Mouse (Mus musculus) layer of hippocampus, adult 11-12 months (tissue): Measurements from ENCODE around the gene Elavl1.
"Not testable (repeated sequence)": the region's sequence is repeated elsewhere in the genome, so short reads cannot be mapped to it uniquely, and the experiment has no call there.

Experiments
- DNase-seq: peaks from one replicate; pipeline ENCODE4 v3.0.0; 2022; ENCODE audit warnings: low spot score

Elavl1 gene

DNA sequence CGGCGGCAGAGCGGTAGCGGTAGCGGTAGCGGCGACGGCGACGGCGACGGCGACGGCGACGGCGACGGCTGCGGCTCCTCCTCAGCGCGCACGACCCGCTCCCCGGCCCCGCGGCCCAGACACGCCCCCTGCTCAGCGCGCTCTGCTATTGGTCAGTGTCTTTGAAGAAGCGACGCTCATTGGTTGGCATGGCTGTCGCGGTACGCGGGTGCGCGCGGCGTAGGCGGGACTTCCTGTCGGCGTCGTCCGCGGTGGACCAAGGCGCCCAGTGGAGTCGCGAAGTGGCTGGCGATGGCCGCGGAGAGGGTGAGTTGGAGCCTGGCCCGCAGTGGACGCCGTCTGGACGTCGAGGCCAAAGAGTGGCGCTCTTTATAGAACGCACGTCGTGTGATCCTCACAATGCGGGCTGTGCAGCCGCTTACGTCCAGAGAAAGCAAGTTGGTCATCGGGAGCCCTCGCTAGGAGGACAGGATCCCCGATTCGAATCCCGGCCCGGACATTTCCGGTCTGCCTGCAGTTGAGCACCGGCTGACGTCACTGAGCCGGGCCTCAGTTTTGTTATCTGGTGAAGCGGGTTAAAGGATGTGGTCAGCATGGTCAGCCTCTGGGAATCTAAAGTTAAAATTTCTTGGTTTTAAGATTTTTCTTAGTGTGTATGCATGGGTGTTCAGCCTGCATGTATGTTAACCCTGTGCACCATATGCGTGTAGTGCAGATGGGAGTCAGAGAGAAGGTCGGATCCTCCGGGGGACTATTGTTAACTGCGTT lies at the start of gene Elavl1, which contains the start of gene Ccl25:
Elavl1 (minus strand) TSS at position 431 of the 768 bp plus-strand sequence.
Ccl25 (plus strand) TSS at position 228 of the 768 bp plus-strand sequence.
- peak; percentile 99 for DNase-seq

DNA sequence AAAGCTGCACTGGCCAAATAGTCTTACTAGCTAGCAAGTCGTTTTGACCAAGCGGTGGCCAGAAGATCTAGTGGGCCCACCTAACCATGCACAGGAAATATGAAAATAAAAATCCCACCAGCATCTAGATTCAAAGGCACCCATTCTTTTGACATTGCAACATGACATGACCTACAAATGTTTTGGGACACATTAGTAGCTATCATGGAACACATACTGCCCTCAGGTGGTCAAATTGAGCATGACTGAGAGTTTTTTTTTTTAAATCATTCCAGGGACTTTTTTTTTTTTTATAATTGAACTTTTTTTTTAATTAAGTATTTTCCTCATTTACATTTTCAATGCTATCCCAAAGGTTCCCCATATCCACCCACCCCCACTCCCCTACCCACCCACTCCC lies 47.4 kb upstream of the Elavl1 start:
- no peak for DNase-seq

DNA sequence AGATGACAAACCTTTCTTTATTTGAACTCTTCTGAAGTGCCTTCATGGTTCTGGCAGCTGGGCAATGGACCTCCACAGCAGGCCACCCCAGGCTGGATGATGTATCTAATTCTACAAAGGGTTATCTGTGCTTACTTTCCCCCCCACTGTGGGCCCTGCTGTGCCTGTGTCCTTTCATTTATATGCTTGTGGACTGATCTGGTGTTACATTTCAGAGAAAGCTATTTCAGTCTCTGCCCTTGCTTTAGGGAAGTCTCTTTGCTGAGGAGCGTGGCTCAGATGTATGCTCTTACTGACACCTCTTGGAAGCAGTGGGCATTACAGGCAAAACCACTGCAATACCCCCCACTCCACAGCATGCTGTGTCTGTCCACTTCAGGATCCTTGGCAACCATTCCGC lies 44.9 kb upstream of the Elavl1 start:
- peak; percentile 27 for DNase-seq

DNA sequence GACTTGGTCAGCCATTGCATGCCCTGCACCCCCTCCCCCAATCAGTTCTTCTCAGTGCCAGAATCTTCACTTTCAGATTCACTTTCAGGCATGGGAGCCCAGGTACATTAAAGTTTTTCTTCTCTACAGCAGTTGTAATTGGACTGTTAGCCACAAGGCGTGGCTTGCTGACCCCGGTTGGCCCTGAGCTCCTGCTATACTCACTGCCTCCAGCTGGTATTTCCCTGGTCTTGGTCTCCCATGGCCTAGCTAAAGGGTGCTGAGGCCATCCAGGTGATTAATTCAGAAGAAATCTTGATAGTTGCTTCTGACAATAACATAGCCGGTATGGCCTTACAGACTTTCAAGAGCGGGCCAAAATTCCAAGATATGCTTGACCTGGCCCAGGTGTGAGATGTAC lies 43.3 kb upstream of the Elavl1 start:
- DNase-seq: no peak

DNA sequence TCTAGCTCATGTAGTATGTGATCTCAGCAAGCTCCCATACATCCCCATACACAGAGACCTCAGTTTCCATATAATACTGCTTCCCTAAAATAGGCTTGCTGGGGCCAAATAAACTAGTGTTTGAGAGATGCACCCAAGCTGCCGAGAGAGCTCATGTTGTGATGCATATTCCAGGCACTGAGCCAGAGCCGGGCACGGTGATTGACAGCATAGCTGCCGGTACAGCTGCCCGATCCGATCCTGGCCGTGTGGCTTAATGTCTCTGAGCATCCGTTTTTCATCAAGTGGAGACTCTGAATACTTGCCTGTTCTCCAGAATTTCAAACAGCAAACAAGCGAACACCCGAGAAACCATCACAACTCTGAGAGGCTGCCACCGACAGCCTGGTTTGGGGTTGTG lies 42.6 kb upstream of the Elavl1 start:
- peak; percentile 63 for DNase-seq

DNA sequence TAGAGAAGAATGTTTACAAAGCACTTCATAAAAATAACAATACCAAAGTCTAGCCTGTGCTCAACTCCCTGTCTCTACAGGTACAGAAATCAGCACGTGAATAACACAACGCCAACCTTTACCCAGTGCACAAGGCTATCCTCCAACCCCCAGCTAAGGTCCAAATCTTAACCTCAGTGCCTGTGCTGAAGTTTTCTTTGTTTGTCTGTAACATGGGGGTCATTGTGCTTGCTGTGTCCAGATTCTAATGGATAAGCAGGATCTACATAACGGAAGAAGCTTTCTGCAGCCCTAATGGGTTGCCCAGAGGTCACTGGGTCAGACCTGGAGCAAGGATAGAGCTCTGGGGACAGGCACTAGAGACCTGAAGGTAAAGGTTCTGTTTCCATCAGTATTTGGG lies 41.0 kb upstream of the Elavl1 start:
- no peak for DNase-seq

DNA sequence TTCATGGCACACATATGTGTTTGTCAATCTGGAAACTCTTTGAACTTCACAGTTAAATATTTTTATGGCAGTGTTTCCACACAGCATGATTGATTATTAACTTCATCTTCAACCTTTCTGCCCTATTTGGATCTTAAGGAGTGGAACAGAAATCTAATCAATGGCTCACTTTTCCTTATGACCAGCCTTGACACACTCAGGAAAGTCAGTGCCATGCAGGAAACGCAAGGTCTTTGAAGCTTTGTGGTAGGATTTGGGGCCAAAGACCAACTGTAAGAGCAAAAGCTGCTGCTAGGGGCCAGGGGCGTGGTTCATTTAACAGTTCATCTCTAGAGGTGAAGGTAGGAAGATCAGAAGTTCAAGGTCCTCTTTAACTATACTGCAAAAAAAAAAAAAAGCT lies 35.7 kb upstream of the Elavl1 start:
- no peak for DNase-seq

DNA sequence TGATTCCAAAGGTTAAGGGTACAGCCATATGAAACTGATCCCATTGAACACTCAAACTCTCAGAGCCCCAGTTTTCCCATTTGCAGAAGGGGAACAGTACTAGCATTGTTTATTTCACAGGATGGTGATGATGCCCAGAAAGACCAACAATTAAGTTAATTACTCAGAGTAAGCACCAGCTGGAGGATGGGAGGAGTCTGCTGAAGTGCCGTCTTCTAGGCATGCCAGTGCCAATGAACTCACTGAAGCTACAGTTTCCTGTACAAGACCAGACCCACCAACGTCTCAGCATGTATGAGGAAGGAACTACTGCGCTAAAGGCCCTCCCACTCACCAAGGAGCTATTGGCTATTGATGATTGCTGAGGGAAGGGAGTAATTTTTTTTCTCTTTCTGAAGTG lies 34.1 kb upstream of the Elavl1 start:
- no peak for DNase-seq

DNA sequence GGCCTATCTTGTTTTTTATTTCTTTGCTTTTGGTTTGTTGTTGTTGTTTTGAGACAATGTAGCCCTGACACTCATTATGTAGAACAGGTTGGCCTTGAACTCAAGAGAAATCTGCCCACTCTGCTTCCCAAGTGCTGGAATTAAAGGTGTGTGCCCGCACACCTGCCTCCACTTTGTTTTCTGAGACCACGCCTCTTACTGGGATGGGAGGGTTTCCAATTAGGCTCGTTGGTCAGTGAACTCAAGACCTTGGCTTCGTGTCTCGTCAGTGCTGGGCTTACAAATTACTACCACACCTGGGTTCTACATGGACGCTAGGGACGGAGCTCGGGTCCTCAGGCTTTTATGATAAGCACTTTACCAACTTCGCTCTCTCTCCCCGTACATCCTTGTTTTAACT lies 30.2 kb upstream of the Elavl1 start:
- no peak for DNase-seq

DNA sequence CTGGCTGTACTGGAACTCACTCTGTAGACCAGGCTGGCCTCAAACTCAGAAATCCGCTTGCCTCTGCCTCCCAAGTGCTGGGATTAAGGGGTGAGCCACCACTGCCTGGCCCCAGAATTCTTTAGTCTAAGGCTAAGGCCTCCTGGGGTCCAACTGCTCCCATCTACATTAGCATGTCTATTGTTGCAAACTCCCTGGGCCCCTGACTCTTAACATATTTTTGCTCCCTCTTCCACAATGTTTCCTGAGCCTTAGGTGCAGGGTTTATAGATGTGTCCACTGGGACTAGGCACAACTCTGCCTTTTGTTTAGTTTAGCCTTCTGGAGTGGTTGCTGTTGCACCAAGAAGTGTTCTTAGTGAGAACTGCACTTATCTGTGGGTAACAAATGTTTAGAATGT lies 29.3 kb upstream of the Elavl1 start:
- DNase-seq: no peak

DNA sequence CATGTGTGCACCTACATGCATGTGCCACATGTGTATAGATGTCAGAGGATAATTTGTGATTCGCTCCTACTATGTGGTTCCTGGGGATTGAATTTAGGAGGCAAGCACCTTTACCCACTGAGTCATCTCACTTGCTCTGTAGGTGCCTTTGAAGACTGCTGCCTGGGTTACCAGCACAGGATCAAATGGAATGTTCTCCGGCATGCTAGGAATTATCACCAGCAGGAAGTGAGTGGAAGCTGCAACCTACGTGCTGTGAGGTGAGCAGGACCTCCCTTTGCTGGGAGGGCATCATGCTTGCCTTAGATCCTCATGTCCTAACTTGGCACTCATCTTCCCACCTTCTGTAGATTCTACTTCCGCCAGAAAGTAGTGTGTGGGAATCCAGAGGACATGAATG lies 28.5 kb upstream of the Elavl1 start:
- DNase-seq: no peak

DNA sequence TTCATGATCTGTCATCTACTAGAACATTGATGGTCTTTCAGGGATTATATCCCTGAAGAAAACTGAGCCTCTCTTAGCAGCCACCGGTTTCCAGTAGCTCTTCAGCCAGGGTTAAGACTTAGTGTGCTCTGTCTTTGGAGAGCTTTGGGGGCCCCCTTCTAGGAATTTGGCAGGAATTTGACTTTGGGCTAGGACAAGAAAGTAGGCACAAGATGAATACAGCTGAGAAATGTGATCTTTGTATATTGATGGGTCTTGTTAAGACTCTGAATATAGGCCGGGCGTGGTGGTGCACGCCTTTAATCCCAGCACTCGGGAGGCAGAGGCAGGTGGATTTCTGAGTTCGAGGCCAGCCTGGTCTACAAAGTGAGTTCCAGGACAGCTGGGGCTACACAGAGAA lies 27.3 kb upstream of the Elavl1 start:
- DNase-seq: not testable (repeated sequence)

DNA sequence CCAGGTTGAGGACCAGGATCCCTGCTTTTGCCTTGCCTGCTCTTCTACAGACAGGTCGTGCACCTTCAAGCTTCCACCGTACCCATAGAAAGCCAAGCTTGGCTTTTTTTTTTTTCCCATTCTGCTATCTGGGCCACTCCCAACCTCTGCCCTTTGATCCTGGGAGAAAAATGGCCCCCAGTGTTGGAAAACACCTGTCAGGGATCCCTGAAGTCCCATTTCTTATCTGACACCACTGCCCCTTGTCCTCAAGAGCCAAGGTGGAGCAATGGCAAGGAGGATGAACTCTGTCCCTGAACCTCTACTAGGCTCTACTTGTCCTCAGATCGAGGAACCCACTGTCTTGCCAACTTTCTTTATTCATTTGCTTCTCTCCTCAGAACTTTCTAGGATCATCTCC lies 25.4 kb upstream of the Elavl1 start:
- no peak for DNase-seq

DNA sequence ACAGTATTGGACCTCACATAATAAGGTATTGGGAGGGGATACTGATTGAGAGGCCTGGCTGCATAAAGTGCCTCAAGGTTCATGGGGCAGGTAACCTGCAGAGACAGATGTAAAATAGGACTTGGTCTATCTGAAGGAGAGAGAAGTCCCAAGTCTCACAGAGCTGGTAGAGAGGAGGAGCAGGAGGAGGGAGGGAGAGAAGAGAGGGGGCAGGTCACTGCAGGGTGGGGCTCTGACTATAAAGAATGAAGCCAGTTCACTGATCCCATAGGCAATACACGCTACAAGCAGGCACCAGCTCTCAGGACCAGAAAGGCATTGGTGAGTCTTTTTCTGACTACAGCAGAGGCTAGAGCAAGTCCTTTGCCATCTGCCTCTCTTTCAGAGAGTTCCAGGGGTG lies 24.1 kb upstream of the Elavl1 start:
- no peak for DNase-seq

DNA sequence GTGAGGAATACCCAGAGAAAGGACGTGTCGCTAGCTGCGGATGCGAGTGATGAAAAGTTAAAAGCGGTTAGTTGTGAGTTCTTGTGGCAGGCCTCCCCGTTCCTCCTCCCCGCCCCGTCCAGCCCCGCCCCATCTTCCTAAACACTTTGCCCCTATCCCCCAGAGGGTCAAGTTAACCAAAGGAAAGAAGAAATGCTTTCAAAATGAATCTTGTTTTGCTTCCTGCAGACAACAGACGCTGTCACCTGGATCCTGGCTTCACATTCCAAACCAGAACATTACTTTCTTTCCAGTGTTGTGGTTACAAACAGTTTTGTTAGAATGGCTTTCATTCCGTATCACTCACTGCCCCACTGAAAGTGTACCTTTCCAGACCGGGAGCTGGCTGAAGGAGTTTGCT lies 23.1 kb upstream of the Elavl1 start:
- DNase-seq: no peak

DNA sequence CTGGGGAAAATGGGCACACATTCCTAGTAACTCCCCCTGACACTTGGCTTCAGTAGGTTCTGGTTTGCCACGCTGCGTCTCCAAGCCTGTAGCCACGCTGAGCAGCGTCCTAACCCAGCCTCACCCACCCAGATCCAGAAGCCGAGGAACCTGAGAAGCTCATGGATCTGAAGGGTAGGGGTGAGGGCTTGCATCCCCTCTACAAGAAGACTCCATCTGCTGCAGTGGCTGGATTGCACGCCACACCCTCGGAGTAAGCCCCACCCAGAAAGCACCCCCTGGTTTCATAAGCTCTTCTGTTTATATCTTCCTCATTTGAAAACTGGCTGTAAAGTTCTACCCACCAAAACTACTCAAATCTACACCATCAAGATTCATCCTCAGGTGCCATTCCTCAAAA lies 22.4 kb upstream of the Elavl1 start:
- no peak for DNase-seq

DNA sequence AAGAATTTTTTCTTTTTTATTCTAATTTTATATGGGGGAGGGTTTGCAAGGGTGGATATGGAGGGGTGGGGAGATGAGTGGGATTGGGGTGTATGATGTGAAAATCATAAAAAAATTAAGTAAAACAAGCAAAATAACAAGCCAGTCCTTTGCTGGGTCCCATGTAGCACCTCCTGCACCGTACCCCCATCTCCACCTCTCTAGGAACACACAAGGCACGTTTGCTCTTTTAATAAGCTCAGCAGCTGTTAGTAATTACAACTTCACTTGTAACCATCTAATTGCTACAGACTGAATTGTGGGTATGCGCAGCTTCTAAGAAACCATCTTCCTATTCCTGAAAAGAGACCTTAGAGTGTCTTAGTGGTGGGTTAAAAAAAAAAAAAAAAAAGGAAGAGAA lies 15.0 kb upstream of the Elavl1 start:
- no peak for DNase-seq

DNA sequence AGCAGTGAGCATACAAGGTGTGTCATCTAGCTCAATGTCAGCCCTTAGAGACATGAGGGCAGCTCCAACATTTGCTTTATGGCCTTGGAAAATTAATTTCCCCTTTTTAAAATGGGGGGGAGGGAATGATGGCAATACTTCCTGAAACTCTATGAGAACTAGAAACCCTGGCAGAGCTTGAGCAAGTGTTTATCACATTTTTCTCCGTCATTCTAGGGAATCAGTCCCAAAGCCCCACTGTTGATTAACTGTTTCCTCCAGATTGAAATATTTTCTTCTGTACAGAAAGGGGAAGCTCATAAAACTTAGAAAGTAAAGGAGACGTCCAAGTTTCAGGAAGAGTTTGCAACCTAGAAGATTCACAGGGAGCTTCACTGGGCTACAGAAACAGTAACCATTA lies 10.5 kb upstream of the Elavl1 start:
- DNase-seq: no peak

DNA sequence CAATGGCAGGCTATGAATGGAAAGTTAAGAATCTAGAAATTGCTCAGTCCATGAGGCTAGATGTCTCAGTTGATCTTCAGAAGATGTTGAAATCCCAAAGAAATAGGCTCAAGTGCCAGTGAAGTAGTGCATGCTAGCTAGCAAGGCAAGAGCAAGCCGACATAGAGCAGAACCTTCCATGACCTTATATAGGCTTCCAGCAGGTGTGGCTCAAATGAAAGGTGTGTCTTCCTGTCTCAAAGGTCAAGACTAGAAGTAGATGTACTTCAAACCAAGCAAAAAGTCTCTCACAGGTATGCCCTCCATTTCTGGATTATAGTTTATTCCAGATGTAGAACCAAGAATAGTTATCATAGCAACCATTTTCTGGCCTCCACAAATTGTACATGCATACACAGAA lies 8.8 kb upstream of the Elavl1 start:
- no peak for DNase-seq

DNA sequence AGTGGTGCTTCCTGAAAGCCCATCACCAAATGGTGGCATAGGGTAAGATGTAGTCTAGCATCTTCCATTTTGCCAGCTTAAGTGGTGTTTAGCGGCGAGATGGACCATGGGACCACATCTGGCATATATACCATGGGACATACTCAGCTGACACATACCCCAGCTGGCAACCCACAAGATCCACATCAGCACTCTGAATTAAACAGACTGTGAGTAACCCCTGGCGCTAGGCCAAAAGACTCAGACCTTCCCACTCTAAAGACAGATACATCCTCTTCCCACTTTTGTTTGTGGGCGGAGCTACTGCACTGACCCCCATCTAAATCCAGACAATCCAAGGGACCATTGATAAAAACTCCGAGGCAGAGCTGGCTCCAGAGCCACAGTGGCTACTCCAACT lies 3.8 kb upstream of the Elavl1 start:
- no peak for DNase-seq

DNA sequence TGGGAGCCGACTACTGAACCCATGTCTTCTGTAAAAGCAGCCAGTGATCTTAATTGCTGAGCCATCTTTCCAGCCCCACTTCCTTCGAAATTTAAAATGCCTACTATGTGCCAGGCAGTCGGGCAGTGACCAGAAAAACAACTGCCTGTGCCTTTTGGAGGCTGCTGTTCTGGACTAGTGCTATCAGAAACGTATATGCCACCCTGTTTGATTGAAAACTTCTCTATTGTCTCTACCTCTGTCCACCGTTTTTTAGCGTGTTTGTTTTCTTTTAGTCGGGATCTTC lies 481 bp upstream of the Elavl1 start:
- DNase-seq: no peak

DNA sequence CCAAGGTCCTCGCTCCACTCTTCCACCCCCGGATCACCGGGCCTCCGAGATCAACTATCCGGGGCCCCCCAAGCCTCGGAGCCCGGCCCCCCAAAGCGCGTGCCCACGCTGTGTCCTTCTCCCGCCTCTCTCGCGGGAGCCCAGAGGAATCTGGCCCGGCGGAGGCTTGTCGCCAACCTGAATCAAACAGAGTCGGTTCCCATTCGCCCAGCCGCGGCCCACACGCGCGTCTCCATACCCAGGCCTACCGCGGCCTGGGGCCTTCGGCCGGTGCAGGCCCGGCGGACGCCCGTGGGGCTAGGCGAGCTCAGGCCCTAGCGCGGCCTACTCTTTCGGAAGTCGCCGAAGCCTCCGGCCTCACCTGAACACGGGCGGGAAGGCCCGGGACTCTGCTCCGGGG lies 688 bp downstream of the Elavl1 start:
- no peak for DNase-seq

DNA sequence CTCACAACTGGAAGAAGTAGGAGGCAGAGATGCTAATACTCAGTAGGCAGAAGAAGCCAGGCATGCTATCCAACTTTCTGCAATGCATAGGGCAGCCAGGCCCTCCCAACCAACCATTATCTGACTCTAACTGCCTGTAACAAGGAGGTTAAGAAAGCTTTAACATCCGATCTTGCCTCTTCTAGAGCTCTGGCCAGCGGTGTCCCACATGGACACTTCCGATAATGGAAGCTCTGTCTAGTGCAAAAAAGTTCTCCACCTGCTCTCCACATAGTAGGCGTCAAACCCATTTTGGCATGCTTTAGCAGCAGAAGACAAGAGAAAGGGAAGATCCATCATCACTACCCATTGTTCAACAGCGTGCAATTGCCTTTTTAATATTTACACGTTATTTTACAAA lies 1.3 kb downstream of the Elavl1 start:
- DNase-seq: no peak

DNA sequence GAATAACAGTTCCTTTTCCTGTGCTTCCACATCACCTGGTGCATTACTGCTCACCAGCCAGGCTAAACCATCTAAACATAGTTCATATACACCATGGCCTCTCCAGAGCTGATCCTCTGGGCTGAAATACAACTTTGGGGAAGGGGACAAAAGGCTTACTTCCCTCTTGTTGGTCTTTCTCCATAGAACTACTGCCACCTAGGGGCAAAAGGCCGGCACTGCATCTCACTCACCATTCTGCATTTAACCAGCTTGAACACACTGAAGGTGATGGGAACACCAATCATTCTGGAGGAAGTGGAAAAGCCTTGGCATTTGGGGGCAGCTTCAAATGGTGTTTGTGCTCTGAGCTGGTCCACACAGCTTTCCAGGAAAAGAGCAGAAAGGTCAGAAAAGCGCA lies 2.7 kb downstream of the Elavl1 start:
- DNase-seq: peak; percentile 90

DNA sequence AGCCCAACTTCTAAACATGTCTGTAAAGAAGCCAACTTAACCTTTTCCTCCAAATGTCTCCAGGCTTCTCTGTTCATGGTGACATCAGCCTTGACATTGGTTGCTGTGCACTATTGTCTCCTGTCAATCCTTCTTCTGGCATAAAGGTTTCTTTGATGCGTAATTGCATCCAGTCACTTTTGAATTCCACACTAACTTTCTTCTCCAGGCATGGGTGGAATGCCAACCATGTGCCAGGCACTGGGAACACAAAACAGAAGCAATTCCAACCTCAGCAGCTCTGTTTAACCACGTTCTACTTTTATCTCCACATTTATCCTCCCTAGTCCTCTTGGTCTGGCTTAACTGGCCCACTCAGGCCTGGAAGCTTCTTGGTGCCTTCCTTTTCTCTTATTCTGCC lies 4.2 kb downstream of the Elavl1 start:
- DNase-seq: no peak
